Mouse (Mus musculus) brain, embryonic 14.5 days (tissue): ENCODE results near the gene Ppfibp1.

Experiments used
- CTCF ChIP-seq: fragments of 200-500 bp; IDR thresholded peaks from 2 replicates; pipeline ENCODE4 v1.5.1; 2012; ENCODE audit warnings: inconsistent platforms, mild to moderate bottlenecking, moderate library complexity, borderline replicate concordance; ENCODE audit not compliant: insufficient read depth, insufficient read length; ENCODE audit errors: extremely low read depth
- POLR2A ChIP-seq: fragments of 200-500 bp; IDR thresholded peaks from 2 replicates; pipeline ENCODE4 v1.6.1; 2012; ENCODE audit warnings: mild to moderate bottlenecking, inconsistent platforms, borderline replicate concordance; ENCODE audit not compliant: poor library complexity, insufficient read depth, insufficient read length, severe bottlenecking; ENCODE audit errors: extremely low read depth

GRCm38 (mm10) chr6:146961832-146962481 lies 73.7 kb downstream of the Ppfibp1 start:
- no peak for TF ChIP-seq POLR2A
- no peak for TF ChIP-seq CTCF
